Mouse (Mus musculus) CD4-positive, CD25-positive, alpha-beta regulatory T cell, adult 4 months (primary cell): ENCODE data around the gene Rims4. TPM values are rescaled to one million over a fixed set of nuclear protein-coding genes. Genes with fewer than 3 reads are reported as not detected.

ENCODE experiments used
- ATAC-seq: one replicate; pipeline ENCODE4 v1.8.0; 2017
- polyA plus RNA-seq, 2 experiments: library from polyadenylated mRNA; unstranded; fragments of 100-300 nt; shearing (Covaris generic); gene quantifications; one replicate each; pipeline ENCODE4 v1.2.1; 2017

Gene Rims4
- polyA plus RNA-seq, 2 experiments from 2014 or later: not detected

DNA sequence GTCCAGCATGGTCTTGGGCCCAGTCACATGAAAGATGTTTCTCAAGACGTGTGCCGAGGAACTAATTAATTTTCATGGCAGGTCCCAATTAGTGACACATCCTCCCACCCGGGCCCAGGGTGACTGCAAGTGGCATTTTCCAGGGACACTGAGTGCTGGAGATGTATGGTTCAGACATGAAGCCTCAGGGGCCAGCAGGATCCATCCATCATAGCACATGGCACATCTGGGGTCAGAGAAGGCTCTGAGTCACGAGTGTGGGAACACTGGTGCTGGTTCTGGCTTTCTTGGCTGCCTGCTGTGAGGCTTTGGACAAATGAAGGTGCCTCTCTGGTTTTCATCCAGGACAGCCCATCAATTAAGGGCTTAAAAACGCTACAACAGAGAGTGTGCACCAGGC lies 11.4 kb downstream of the Rims4 start:
- no peak for ATAC-seq

DNA sequence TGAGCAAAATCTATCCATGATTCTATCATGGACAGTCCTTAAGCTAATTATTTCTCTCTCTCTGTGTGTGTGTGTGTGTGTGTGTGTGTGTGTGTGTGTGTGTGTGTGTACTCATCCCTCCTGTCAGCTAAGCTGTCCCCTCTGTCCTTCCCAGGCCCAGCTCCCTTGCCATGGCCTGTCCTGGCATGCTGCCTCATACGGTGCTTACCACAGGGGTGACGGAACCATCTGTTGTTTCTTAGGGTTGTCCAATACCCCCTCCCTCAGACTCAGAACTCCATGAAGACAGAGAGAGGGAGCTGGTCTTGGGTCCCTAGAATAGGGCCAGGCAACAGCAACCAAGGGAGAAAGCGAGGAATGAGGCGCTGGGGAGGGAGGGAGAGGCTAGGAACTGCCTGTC lies 14.2 kb downstream of the Rims4 start:
- no peak for ATAC-seq

DNA sequence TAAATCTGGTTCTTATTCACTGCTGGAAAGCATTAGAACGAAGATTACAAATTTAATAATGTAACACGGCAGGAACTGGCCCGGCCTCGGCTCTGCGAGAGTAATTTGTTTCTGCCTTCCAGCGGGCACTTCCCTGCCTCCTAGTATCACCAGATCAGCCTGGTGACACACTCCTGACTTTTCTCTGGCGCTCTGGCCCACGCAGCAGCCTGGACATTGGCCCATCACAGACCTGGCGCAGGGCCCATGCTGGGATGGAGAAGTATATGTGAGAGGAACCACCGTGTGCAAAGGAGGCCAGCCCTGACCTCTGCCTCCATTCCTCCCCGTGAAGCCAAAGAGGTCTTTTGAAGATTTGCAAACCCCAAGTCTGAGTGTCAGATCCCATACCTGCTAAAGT lies 15.0 kb downstream of the Rims4 start:
- ATAC-seq: no peak

DNA sequence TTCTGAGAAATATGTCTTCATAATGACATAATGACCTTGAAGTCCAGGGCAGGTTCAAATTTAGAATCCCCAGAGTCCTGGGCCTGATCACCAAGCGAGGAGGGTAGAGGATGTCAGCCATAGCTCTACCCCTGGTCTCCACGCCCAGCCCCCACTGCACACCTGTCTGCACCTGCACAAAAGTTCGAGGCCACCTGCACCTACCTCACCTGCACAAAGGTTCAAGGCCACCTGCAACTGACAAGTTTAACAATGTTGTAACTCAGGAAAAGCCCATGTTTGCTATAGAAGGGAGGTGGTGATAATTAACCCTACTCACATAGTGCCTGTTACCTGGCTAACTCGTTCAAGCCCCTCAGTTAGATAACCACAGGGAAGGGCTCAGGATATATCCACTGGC lies 16.0 kb downstream of the Rims4 start:
- no peak for ATAC-seq

DNA sequence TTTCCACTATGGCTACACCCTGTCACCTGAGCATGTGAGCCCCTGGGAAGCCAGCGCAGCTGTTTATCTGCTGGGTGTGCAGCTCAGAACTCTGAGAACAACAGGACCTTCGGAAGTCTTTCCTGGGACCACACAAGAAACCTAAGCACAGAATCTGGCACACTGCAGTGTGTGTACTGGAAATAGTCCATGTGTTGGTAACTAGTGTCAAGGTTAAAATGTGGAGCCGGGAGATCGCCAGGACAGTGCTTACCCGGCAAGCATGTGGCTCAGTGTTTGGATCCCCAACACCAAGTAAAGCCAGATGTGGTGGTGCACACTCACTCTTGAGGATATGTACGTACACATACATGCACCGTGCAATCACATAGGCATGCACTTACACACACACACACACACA lies 17.4 kb downstream of the Rims4 start:
- ATAC-seq: no peak

DNA sequence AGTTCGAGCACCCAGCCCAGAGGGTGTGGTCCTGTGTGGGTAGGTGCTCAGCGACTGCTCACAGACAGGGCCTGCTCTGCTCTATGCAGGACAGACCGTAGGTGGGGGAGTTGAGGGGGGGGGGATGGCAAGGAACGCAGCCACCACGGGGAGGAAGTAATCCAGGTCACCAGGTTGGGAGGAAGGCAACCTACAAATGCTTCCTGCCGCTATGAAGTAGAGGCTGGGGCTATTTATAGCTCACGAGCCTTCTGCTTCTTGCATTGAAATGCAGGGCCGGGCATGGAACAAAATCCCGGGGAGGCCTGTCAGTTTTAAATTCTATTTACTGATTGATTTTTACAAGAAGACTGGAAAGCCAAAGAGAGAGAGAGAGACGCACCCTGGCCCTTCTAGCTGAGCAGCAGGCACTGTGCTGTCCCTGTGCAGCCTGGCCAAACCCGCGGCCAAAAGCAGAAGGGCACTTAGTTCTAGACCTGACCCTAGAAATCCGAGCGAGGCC lies 18.5 kb downstream of the Rims4 start:
- no peak for ATAC-seq

DNA sequence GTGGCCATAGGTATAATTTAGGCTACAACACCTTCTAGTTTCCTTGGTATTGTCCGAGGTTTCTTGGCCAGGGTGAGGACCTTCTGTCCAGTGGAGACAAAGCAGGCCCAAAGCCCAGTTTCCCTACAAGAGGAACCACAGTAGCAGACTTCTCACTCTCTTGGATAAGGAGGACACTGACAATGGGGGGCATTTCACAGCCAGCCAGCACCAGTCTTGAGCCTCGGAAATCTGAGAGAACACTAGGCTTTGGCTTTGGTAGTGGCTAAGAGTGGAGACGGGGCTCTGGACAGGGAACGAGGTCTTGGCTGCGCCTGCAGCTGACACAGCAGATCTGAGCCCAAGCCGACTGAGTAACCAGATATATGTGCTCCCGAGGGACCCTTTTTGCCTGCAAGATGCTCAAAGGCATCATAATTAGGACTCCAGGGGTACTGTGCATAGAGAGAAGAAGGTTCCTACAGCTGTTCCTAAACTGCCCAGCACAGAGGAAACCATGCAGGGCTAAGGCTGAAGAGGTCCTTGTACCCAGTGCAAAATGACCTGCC lies 20.4 kb downstream of the Rims4 start:
- ATAC-seq: no peak

DNA sequence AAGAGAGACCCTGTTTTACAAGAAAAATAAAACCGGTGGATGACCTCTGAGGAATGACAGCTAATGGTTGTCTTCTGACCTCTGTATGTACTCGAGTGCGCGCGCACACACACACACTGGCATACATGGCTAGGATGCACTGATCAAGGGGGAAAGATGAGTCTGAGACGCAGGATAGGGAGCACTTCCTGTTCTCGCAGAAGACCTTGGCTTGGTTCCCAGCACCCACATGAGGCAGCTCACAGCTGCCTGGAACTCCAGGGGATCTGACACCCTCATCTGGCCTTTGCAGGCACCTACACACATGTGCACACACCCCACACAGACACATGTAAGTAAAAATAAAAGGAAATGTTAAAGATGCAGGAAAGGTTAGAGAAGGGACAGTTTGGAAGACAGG lies 21.5 kb downstream of the Rims4 start:
- ATAC-seq: no peak

DNA sequence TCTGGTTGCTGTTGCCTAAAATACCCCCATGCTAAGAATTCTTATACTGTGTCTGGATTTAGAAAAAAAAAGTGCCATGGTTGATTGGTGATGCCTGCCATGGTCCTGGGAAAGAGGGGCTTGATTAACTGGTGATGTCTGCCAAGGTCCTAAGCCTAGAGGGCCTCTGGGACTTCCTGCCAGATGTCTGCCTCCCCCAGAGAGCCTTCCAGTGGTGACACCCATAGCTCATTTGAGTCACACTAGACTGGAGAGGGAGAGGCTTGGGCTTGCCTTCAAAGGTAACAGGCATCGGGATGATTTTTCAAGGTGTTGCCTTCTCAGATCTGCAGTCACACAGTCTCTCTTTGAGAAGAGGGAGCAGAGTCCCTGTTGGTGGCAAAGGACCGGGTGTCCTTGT lies 23.3 kb downstream of the Rims4 start:
- ATAC-seq: no peak

DNA sequence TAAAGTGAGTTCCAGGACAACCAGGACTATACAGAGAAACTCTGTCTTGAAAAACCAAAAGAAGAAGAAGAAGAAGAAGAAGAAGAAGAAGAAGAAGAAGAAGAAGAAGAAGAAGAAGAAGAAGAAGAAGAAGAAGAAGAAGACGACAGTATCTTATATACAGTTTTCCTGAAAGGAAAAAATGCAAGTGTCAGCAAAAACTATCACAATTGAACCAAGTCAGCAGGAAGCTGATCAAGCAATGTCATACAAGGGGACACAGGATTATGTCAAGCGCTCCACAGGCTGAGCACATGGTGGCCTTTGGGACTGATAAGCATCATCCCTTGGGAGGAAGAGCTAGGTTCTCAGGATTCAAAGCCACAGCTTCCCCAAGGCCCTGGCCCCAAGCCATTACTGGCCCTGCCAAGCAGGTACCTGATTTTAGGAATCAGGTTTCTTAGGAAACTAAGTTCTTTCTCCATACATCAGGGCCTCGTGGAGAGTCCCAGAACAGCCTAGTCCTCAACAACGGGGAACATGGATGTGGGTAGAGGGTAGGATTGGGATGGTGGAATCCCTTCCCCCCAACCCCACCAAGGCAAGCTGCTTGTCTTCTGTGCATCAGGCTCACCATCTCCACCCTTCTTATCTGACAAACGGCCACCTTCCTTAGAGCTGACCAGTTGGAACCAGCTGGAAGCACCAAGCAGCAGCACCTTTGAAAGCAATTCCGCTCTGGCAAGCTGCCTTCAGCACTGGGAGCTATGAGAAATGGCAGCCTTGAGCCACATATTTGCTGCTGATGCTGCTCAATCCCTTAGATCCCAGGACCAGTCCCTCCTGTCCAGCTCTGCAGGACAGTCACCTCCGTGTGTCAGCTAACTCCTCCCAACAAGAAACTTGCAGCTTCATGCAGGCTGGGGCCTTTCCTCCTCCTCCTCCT lies 24.8 kb downstream of the Rims4 start:
- no peak for ATAC-seq

DNA sequence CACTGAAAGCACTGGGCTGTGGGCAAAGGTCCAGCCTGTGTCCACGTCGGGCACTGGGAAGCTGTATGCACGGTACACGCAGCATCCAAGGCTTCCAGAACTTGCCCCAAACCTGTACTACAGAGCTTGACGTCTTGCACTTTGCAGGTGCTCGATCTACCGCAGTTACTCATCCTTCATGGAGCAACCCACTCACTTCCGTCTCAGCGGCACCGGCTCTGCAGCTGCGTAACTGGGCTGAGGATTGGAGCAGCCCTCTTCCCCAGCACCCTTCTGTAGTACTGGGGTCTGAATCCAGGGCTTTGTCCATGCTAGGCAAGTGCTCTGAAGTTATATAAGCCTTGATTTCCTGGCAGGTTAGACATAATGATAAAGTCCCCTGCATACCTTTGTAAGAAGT lies 27.2 kb downstream of the Rims4 start:
- ATAC-seq: no peak

DNA sequence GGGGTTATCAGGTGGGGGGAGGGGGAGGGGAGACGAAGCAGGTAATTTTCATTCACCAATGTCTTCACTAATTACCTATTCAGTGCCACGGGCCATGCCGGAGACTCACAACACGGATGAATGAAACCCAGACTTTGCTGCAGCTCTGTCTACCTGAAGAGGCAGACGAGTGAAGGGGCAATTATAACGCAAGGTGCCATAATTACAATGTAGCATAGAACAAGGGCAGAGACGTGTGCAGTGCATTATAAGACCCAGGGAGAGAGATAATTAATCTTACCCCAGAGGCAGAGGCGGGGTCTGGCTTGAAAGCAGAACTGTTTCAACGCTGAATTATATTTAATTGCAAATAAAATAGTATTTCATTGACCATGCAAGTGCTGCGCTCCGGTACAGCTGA lies 27.9 kb downstream of the Rims4 start:
- no peak for ATAC-seq

DNA sequence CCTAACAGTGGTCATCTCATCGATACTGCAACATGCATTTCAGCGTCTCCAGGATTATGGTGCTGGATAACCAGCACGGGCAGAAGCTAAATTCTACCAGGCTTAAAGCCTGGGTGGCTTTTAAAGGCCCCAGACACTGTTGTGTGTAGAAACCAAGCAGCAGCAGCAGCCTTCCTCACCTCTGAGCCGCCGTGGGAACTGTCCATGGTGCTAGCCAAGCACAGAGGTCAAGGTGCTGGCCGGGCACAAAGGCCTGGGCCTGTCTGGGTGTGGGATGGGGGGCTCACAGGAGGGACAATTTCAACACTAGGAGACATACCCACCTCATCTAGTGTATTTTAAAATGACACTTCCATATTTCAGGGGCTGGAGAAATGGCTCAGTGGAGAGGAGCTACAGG lies 29.1 kb downstream of the Rims4 start:
- ATAC-seq: no peak

DNA sequence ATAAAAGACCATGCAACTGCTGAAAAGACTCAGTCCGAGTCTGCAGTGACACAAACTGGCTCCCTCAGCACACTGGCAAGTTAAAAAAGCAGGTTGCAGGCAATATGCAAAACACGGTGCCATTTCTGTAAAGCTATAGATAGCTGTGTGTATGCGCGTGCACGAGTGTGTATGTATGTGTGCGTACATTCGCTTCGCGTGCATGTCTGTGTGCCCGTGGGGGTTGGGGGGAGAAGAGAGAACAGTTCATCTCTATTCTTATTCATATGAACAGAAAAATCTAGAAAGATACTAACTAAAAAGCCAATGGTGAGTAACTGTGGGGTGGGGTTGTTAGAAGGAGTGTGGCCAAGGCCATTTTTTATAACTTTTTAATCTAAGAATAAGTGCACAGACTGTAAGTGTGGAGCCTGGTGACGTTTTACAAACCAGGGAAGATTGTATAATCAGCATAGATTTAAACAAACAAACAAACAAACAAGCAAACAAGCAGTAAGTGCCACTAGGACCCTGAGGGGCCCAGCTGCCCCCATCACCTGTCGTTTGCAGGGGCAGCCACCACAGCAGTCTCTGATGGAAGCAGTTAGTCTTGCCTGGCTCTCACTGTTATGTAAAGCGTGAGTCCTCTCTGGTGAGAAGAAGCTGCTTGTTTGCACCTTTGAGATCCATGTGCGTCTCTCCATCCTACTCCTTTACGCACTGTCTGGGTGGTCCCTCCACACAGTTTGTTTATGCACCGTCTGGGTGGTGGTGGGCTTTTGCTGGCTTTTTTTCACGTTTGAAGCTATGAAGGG lies 35.4 kb downstream of the Rims4 start:
- ATAC-seq: no peak

DNA sequence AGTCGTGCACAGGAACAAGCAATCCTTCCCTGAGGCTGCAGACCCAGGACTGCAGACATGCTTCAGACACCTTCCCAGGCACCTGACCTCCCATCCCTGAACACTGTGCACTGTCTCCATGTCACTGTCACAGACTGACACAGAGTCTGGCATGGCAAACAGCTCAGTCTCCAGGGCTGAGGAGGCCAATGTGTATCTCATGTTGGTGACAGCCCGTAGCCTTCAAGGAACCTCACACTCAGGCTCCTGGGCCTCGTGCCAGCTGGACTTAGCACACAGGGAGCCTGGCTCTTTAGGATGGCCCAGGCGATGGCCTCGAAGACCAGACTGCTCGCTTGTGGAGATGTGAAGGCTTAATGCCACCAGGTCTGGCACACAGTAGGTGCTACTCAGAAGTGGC lies 37.6 kb downstream of the Rims4 start:
- no peak for ATAC-seq

DNA sequence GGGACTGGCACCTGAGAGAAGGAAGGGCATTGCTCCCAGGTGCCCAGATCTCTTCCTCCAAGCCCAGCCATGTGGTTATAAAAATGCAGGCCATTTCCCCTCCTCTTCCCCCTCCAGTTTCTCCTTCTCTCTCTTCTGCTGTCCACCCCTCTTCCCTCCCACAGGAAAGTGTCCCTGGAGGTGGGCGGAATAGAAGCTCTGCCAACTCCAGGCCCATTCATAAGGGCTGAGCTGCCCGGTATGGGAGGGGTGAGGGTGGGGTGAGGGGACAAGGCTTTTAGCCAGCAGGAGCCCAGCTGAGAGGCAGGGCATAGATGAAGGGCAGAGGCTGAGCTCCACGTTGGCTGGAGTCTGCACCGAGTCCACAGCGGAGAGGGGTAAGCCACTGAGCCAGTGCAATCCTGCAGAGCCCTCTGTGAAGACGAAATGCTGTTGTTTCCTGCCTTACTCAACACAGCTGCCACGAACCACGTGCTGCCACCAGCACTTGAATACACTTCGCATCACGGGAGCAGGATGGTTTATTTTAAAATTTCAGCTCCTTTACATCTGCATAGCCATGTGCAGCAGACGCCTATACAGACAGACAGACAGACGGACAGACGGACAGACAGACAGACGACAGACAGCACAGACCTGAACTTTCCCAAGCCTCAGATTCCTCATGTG lies 41.5 kb downstream of the Rims4 start:
- ATAC-seq: no peak

DNA sequence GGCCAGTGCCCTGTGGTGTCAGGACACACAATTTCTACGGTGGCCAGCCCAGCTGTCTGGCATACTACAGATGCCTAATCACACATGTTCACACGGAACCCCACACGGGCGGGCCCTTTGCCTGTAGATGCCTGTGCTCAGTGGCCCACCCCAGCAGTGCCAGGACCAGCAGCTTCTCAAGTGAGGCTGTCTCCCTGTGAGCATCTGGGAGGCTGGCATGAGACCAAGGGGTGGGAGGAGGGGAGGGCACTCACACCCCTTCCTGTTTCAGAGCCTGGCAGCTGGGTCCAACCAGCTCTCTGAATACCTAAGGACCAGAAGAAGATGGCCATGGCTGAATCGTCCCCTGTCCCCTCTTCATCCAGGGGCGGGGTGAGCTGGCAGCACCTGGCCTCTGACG lies 43.0 kb downstream of the Rims4 start:
- no peak for ATAC-seq

DNA sequence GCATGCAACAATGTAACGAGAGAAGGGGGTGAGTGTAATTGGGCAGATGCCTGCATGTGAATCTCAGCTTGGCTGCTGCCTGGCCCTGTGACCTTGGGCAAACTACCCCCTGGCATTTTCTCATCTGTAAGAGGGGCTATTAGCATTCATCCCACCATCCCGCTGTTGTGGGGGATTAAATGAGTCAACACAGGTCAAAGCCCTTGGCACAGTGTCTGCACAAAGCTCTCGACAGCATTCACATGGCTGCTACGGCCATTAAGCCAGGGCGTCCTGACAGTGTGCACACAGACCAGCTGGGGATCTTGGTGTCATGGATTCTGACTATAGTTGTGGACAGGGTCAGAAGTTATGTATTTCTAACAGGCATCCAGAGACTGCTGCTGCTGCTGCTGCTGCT lies 43.6 kb downstream of the Rims4 start:
- no peak for ATAC-seq

DNA sequence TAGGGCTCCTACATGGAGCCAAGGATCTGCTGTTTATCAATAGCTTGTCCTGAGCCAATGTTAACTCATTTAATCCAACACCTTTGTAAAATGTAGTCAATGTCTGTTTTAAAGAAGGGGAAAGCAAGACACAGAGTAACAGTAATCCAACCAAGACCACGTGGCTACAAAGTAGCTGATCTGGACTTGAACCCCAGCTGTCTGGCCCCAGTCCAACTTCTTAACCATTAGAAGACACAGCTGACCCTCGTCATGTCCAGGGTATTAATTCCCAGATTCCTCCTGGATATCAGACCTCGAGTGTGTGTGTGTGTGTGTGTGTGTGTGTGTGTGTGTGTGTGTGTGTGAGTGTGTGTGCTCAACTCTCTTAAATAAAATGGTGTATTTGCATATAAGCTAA lies 46.6 kb downstream of the Rims4 start:
- no peak for ATAC-seq

DNA sequence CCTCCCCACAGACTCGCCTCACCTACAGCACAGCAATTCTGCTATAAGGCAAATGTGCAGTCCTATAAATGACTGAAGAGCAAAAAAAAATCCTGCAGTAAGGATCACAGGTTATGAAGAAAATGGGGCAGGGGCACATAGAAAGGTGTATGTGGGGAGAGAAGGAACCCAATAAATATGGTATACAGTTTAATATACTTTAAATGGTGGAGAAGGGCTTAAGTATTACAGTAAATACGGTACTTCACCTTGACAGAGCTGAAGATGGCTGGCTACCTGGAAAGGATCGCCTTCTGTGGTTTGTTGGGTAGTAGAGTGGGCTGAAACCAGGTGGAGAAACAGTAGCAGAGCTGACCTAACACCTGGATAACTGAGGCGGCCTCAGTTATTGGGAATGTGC lies 47.2 kb downstream of the Rims4 start:
- no peak for ATAC-seq

DNA sequence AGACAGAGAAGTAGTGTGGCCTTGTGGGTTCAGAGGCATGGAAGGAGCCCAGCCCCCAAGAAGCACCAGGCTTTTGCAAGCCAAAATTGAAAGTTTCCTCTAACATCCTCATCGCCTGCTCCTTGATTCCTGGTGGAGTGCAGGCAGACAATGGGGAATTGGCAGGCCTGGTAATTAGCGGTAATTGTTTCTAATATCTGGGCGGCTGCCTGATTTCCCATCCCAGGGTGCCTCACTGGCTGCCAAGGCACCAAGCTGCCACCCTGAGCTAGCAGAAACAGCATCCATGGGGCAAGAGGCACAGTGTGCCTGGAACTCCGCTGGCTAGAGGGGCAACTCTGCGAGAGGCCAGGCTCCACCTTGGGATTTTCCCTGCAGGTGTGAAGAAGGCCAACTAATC lies 48.7 kb downstream of the Rims4 start:
- ATAC-seq: no peak

DNA sequence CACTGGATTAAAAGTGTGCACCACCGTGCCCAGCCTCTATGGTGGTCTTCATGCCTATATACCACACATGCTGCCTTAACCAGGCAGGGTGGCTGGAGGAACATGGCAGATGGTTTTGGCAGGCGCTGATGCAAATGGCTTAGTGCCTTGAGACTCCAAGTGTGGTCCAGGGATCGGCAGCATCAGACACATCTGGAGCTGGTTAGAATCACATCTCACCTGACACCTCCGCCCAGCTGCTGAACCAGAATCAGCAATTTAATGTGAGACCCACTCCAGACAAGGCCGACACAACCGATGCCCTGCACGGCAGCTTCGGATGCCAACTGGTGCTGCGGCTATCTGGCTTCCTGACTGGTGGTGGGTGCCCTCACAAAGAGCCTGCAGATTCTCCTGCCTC lies 52.4 kb downstream of the Rims4 start:
- no peak for ATAC-seq

DNA sequence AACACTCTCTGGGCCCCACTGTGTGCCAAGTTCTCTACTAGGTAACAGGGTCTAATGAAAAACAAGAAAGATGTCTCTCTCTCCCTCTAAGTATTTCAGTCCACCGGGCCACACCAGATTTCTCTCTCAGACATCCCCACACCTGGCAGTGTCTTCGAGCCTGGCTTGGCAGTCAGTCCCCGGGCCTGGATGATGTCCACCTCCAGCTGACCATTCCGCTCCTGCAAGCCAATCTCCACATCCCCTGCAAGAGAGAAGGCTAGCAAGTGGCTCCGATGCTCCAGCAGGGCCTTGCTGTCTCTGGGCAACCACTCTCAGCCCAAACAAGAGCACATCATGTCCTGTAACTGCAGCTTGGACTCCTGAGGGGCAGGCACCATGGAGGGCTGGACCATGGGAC lies 53.2 kb downstream of the Rims4 start:
- no peak for ATAC-seq
